Mouse (Mus musculus) midbrain, embryonic 10.5 days (tissue): ENCODE results near the gene Fam13a. TPM values are rescaled to one million over a fixed set of nuclear protein-coding genes. Genes with fewer than 3 reads are reported as not detected.

Source experiments
- DNase-seq: peaks from one replicate; pipeline ENCODE4 v3.0.0-alpha.2; 2017; ENCODE audit warnings: low spot score
- H3K27ac ChIP-seq: fragments of 300-500 bp; sonication (generic); replicated peaks from 2 replicates; pipeline ENCODE4 v1.5.1; 2016; ENCODE audit warnings: mild to moderate bottlenecking
- H3K27me3 ChIP-seq: fragments of 300-500 bp; sonication (generic); 2 replicates; pipeline ENCODE4 v1.6.1; 2016; ENCODE audit warnings: low read depth, mild to moderate bottlenecking; ENCODE audit not compliant: poor library complexity, severe bottlenecking
- H3K36me3 ChIP-seq: fragments of 300-500 bp; sonication (generic); 2 replicates; pipeline ENCODE4 v1.6.1; 2016; ENCODE audit warnings: mild to moderate bottlenecking, moderate library complexity
- H3K4me1 ChIP-seq: fragments of 300-500 bp; sonication (generic); 2 replicates; pipeline ENCODE4 v1.6.1; 2016
- H3K4me3 ChIP-seq: fragments of 300-500 bp; sonication (generic); 2 replicates; pipeline ENCODE4 v1.5.1; 2016; ENCODE audit warnings: mild to moderate bottlenecking, moderate library complexity
- H3K9me3 ChIP-seq: fragments of 300-500 bp; sonication (generic); replicated peaks from 2 replicates; pipeline ENCODE4 v1.6.1; 2016; ENCODE audit warnings: mild to moderate bottlenecking
- WGBS: fragments of 180-500 bp; shearing (Covaris S2); methylation state at CpG from one replicate; pipeline ENCODE4 v1.1.7; 2016; 5-methylcytosine and 5-hydroxymethylcytosine counted together
- polyA plus RNA-seq: library from polyadenylated mRNA; unstranded; fragments of >200 nt; fragmentation: Nextera tagmentation; extraction: Ambion mirVana; gene quantifications from 2 replicates; pipeline ENCODE4 v1.2.1, GENCODE M21; 2016

Gene Fam13a
- polyA plus RNA-seq, 1 experiment from 2014 or later = 2.1 TPM

DNA sequence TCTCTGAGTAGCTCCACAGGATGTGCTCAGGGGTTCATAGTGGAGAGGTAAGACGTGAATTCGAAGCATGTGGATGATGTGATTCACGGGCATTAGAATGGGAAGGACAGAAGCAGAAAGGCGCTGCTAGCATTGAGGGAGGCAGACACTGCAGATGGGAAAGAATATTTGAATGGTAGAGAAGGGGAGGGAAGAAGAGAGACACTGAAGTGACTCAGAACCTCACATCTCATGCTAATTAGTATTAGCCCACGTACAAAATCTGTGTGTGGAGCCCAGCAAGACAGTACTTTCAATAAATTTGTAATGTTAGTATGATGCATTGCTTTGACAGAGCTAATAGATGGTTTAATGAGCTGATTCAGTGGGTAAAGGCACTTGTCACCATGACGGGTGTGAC is 103.6 kb downstream of the Fam13a start:
- no peak for DNase-seq
- Histone ChIP-seq H3K36me3 (no peaks in the 10 kb centered on the region), H3K4me3 (no peak overlapping the region), H3K27me3 (no peaks in the 10 kb centered on the region), H3K4me1 (no peaks in the 10 kb centered on the region), H3K27ac (no peak overlapping the region), H3K9me3 (no peaks in the 10 kb centered on the region)
- WGBS = 86% methylated on average over 6 of the region's 6 CpGs

DNA sequence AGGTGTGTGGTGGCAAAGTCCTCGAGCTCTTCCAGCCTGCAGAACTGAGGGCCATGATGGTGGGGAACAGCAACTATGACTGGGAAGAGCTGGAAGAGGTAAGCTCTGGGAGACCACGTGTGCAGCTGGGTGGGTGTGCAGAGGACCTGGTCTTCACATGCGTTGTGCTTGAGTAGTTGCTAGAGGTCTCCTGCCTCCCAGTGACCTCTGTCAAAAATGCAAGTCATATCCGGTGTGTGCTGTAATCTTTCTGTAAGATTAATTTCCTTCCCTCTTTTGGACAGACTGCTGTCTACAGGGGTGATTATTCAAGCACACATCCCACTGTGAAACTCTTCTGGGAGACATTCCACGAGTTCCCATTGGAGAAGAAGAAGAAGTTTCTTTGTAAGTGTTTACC is 107.9 kb downstream of the Fam13a start:
- DNase-seq = no peak
- no peaks in the 10 kb centered on the region for H3K36me3 ChIP-seq
- no peaks in the 10 kb centered on the region for H3K4me1 ChIP-seq
- no peaks in the 10 kb centered on the region for H3K27me3 ChIP-seq
- no peaks in the 10 kb centered on the region for H3K9me3 ChIP-seq
- 93% methylated on average over 5 of the region's 5 CpGs for WGBS
- H3K4me3 ChIP-seq = no peak overlapping the region
- H3K27ac ChIP-seq = no peak overlapping the region

DNA sequence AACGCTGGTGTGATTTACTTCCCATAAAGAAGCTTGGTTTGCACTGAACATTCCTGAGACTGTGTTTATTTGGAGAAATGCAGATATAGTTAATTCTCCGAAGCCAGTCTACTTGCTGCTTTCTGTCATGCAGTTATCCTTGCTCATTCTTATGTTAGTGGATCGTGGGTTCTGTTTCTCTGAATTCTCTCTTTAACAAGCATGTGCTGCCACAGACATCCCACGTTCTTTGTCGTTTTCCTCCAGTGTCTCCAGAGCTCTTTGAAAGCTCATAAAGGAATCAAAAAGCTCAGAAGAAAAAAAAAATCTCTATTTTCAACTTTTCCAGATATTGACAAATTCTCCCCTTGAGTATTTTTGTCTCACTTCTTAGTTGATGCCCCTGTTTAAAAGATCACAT is 110.4 kb downstream of the Fam13a start:
- Histone ChIP-seq H3K4me1 (no peaks in the 10 kb centered on the region), H3K27ac (no peak overlapping the region), H3K4me3 (no peak overlapping the region), H3K9me3 (no peaks in the 10 kb centered on the region), H3K27me3 (no peaks in the 10 kb centered on the region), H3K36me3 (no peaks in the 10 kb centered on the region)
- no peak for DNase-seq
- WGBS = 78% methylated on average over 5 of the region's 5 CpGs

DNA sequence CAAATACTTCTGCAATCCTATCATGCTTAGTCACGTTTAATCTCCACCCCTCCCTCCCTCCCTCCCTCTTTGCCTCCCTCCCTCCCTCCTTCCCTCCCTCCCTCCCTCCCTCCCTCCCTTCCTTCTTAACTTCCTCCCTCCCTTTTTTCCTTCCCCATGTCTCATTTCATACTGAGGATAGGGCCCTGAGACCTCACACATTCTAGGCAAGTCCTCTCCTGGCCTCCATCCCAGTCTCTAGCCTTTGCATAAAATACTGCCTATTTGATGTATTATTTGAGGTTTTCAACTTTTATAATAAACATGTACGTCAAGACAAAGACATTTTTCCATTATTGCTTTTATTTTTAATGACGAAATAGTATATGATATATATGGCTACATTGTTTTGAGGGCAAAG is 110.8 kb downstream of the Fam13a start:
- DNase-seq = no peak
- H3K4me3 ChIP-seq = no peak overlapping the region
- WGBS = 89% methylated on average over 3 of the region's 3 CpGs
- H3K9me3 ChIP-seq = no peaks in the 10 kb centered on the region
- H3K36me3 ChIP-seq = no peaks in the 10 kb centered on the region
- H3K27me3 ChIP-seq = no peaks in the 10 kb centered on the region
- no peaks in the 10 kb centered on the region for H3K4me1 ChIP-seq
- no peak overlapping the region for H3K27ac ChIP-seq

DNA sequence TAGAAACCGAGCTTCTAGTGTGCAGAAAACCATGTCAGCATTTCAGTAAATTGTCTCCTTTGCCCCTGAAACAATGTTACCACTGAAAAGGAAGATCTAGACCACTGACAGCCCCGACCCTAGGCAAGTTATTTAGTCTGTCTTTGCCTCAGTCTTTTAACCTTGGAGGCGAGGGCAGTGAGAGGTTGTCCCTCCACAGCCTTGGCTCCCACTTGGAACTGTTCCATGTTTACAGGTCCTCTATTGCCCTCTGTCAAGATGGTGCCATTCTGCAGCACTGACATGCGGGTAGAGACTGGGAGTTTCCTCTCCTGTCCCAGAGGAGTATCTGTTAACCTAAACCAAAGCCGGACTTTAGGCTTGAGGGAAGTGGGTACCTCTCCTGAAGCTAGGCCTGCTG is 111.5 kb downstream of the Fam13a start:
- H3K36me3 ChIP-seq = no peaks in the 10 kb centered on the region
- H3K9me3 ChIP-seq = no peaks in the 10 kb centered on the region
- no peaks in the 10 kb centered on the region for H3K27me3 ChIP-seq
- H3K27ac ChIP-seq = no peak overlapping the region
- no peak for DNase-seq
- 78% methylated on average over 5 of the region's 5 CpGs for WGBS
- H3K4me3 ChIP-seq = no peak overlapping the region
- no peaks in the 10 kb centered on the region for H3K4me1 ChIP-seq

DNA sequence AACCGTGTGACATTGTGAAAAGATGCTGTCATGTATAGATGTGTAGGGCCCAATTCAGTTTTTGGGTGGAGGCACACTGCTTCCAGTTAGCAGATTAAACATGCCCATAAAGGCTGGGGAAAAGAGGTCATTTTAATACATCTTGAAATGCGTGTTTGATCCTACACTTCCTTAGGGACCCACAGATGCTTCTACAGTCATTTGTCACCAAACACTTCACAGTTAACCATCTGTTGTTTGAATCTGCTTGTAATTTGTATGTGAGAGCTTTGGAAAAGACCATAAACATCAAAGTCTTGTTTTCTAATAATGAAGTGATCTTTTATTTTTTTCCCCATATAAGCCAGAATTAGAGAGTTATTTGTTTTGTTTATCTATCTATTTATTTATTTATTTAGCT is 116.6 kb downstream of the Fam13a start:
- Histone ChIP-seq H3K36me3 (peaks cover 12% of the 10 kb centered on the region), H3K4me1 (no peaks in the 10 kb centered on the region), H3K9me3 (peaks cover 15% of the 10 kb centered on the region), H3K27me3 (0 out of 2 replicates have a peak, but pooled peaks cover 4% of the 10 kb centered on the region), H3K27ac (no peak overlapping the region), H3K4me3 (no peak overlapping the region)
- DNase-seq = no peak
- whole genome bisulfite sequencing = 84% methylated on average over 2 of the region's 2 CpGs

DNA sequence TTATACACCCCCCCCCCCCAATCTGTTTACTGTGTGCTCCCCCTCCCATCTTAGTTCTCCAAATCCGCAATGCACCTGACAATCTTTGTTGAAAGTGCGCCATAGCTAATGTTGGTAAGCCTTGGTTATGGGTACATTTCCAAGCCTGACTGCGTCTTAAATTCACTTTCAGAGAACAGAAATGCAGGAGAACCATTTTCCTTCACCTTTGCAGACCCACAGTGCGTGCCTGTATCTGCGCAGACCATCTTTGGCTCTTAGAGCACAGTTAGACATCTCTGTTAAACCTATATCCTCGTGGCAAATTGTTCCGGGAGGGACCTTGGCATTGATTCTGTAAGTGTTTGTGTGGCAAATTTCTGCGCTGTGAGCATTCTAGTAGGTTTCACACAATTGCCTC is 117.0 kb downstream of the Fam13a start:
- Histone ChIP-seq H3K27me3 (0 out of 2 replicates have a peak, but pooled peaks cover 4% of the 10 kb centered on the region), H3K36me3 (peaks cover 12% of the 10 kb centered on the region), H3K4me1 (no peaks in the 10 kb centered on the region), H3K27ac (no peak overlapping the region; the same call in 1 of the 2 replicates), H3K9me3 (peaks cover 15% of the 10 kb centered on the region), H3K4me3 (peak overlapping the region; percentile 61)
- no peak for DNase-seq
- WGBS = 84% methylated on average over 8 of the region's 8 CpGs

DNA sequence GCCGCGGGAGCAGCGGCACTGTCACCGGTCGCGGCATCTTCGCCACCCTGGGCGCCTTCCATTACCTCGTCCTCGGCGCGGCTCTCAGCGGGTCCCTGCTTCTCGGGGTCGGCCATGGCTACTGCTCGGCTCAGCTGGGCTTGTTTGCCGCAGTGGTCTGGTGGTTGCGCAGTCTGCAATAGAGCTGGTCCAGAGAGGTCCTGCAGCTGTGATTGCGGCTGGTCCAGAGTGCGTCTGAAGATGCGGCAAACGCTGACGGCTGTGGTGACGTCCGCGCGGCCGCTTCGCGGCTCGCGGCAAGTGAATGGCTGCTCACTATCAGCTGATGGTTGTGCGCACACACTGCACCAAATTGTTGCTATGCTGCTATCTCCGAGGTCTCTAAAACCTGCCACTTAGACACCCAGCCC is 117.5 kb downstream of the Fam13a start, which contains the start of gene Nap1l5:
TSS of gene Nap1l5 (minus strand) at position 225 of the 410 bp plus-strand sequence.
- H3K36me3 ChIP-seq = peaks cover 12% of the 10 kb centered on the region
- DNase-seq = peak; percentile 54
- 0 out of 2 replicates have a peak, but pooled peaks cover 4% of the 10 kb centered on the region for H3K27me3 ChIP-seq
- H3K4me3 ChIP-seq = peak within 1 kb of the TSS; percentile 61
- H3K4me1 ChIP-seq = no peaks in the 10 kb centered on the region
- peak within 1 kb of the TSS; percentile 74 for H3K27ac ChIP-seq
- H3K9me3 ChIP-seq = peaks cover 15% of the 10 kb centered on the region
- 56% methylated on average over 34 of the region's 34 CpGs for WGBS

DNA sequence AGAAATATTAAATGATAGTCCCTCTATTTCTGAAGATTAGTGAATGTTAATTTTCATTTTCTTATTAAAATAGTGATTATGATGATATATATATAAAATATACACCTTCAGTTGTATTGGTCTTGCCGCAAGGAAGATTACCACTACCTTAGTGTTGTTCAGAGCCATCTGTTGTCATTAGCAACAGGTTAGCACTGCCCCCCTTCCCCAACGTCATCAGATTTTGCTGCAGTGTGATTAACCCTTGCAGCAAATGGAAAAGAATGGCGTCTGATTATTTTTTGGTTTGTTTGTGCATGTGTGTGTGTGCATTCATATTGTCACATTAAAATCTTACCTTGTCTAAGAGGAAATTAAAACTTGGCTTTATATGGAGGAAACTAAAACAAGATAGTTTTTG is 119.8 kb downstream of the Fam13a start:
- H3K27me3 ChIP-seq = 0 out of 2 replicates have a peak, but pooled peaks cover 4% of the 10 kb centered on the region
- peaks cover 15% of the 10 kb centered on the region for H3K9me3 ChIP-seq
- peaks cover 12% of the 10 kb centered on the region for H3K36me3 ChIP-seq
- no peak overlapping the region for H3K27ac ChIP-seq
- H3K4me3 ChIP-seq = no peak overlapping the region
- WGBS = 52% methylated on average over 3 of the region's 3 CpGs
- no peaks in the 10 kb centered on the region for H3K4me1 ChIP-seq
- no peak for DNase-seq

DNA sequence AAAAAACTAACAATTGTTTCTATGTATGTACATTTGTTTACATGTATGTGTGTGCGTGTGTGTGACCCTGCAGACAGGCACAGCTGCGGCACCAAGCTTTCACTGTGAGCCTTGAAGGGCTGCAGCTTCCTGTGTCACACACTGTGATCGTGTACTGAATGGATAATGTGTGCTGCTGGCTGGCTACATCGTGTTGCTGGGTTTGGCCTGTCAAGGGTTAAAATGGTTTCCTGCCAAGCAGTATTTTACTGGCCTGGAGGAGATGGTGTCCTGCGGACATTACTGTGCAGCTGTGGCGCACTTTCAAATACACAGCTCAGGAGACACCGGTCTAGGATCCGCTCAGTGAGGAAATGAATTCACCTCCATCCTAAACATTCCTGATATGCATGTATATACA is 121.2 kb downstream of the Fam13a start:
- H3K4me3 ChIP-seq = no peak overlapping the region
- H3K27me3 ChIP-seq = 0 out of 2 replicates have a peak, but pooled peaks cover 4% of the 10 kb centered on the region
- WGBS = 51% methylated on average over 8 of the region's 8 CpGs
- H3K9me3 ChIP-seq = peaks cover 15% of the 10 kb centered on the region
- H3K36me3 ChIP-seq = peaks cover 12% of the 10 kb centered on the region
- peak; percentile 27 for DNase-seq
- H3K27ac ChIP-seq = no peak overlapping the region
- no peaks in the 10 kb centered on the region for H3K4me1 ChIP-seq

DNA sequence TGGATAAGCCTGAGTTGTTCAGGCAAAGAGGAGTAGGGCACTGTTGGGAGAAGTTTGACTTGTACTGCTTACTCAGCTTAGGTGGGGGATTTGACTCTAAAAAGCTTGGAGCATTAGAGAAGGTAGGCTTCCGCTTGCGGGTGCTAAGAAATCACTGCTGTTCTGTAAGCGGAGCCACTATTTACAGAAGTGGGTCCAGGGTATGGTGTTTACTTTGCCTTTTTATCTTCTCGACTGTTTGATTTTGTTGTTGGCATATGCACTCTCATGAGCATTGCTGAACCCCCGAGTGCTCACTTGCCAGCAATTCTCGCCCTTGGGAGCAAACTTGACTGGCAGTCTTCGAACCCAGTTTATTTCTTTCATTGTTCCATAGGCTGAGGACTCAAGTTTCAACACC is 123.8 kb downstream of the Fam13a start:
- Histone ChIP-seq H3K27ac (no peak overlapping the region), H3K4me1 (no peaks in the 10 kb centered on the region), H3K36me3 (no peaks in the 10 kb centered on the region), H3K4me3 (no peak overlapping the region), H3K9me3 (no peaks in the 10 kb centered on the region), H3K27me3 (no peaks in the 10 kb centered on the region)
- 89% methylated on average over 7 of the region's 7 CpGs for WGBS
- no peak for DNase-seq

DNA sequence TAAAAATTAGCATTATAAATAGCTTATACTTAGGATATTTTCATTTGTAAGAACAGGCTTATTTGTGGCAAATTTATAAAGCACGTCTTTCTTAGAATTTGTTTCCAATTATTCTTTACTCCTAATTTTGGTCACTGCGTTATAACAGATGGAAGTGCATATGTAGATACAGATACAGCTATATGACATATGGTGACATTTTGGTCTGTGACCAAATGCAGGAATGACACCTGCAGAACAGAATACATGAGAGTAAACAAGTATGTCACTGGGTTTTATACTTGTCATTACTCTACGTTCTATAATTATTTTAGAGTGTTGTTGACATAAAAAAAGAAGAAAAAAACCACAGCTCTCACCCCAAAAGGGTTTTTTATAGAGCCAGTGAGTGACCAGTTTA is 125.3 kb downstream of the Fam13a start:
- Histone ChIP-seq H3K27me3 (no peaks in the 10 kb centered on the region), H3K4me3 (no peak overlapping the region), H3K36me3 (no peaks in the 10 kb centered on the region), H3K27ac (no peak overlapping the region), H3K9me3 (no peaks in the 10 kb centered on the region), H3K4me1 (no peaks in the 10 kb centered on the region)
- DNase-seq = no peak
- 92% methylated on average over 3 of the region's 3 CpGs for WGBS

DNA sequence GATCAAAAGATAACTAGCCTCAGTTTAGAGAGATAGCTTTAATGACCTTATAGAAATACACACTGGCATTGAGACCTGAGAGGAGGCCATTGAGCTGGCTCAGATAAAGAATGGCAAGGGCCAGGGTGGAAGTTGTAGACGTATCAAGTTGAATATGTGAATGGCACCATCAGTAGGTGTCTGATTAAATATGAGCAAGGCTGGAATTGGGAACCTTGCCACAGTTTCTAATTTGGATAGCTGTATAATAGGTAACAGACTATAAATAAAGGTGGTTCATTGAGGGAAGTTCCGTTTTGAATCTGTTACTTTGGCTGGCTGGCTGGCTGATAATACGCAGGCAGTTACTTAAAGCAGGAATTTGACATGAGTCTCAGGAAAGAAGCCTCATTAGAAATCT is 127.7 kb downstream of the Fam13a start:
- Histone ChIP-seq H3K36me3 (no peaks in the 10 kb centered on the region), H3K9me3 (no peaks in the 10 kb centered on the region), H3K4me1 (no peaks in the 10 kb centered on the region), H3K27me3 (no peaks in the 10 kb centered on the region), H3K4me3 (no peak overlapping the region), H3K27ac (no peak overlapping the region)
- no peak for DNase-seq
- 85% methylated on average over 3 of the region's 3 CpGs for whole genome bisulfite sequencing

DNA sequence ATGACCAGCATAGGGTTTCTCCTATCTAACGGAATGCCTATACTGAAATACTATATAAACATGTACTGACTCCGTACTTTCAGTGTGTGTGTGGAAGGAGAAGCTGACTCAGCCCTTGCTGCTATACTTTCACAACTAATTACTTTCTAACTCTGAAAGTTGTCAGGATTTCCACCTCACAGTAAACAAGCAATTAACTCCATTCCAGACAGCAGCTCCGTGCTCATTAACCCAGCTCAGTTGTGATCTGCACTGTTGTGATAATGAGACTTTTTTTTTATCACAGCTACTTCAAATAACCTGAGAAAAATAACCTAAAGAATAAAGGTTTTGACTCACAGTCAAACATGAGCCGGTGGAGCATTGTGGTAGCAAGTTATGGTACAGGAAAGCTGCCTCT is 129.4 kb downstream of the Fam13a start:
- Histone ChIP-seq H3K9me3 (no peaks in the 10 kb centered on the region), H3K4me1 (no peaks in the 10 kb centered on the region), H3K27ac (no peak overlapping the region), H3K4me3 (no peak overlapping the region), H3K27me3 (no peaks in the 10 kb centered on the region), H3K36me3 (peaks cover 4% of the 10 kb centered on the region; the same call in 1 of the 2 replicates)
- no peak for DNase-seq
- 92% methylated on average over 4 of the region's 4 CpGs for WGBS
